Mouse (Mus musculus): ENCODE results near the gene Sdc3.

Sdc3 gene

DNA sequence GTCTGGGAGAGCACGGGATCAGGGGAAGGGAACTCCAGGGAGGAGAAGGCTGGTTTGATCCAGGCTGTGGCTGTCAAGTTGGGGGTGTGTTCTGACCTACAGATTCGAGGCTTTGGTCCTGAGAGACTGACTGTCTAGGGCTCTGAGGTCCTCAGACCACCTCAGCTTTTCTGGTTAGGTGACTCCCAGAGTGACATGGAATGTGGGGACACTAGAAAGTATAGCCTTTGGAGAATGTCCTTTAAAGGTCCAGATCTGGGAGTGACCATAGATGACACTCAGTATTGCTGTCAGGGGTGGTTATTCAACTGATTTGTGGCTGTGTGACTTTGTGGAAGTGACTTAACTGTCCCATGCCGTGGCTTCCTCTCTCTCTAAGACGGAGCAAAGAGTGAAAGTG is 2.4 kb downstream of the Sdc3 start:
- no peak for DNase-seq

DNA sequence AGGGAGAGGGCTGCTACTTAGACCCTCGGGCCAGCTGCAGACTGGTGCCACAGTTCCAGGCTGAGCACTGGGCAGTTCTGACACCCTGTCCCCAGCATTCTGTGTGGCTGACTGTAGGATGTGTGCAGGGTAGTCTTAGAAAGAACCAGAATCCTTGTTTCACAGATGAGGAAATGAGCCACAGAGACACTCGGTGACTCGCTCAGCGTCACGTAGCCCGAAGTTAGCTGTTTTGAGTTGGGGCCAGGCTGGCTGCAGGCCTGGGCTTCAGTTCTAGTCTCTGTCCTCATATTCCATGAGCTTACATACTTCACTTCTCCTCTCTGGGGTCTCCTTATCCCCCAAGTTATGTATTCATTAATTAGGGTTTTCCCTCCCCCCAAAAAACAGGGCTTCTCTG is 3.6 kb downstream of the Sdc3 start:
- no peak for DNase-seq

DNA sequence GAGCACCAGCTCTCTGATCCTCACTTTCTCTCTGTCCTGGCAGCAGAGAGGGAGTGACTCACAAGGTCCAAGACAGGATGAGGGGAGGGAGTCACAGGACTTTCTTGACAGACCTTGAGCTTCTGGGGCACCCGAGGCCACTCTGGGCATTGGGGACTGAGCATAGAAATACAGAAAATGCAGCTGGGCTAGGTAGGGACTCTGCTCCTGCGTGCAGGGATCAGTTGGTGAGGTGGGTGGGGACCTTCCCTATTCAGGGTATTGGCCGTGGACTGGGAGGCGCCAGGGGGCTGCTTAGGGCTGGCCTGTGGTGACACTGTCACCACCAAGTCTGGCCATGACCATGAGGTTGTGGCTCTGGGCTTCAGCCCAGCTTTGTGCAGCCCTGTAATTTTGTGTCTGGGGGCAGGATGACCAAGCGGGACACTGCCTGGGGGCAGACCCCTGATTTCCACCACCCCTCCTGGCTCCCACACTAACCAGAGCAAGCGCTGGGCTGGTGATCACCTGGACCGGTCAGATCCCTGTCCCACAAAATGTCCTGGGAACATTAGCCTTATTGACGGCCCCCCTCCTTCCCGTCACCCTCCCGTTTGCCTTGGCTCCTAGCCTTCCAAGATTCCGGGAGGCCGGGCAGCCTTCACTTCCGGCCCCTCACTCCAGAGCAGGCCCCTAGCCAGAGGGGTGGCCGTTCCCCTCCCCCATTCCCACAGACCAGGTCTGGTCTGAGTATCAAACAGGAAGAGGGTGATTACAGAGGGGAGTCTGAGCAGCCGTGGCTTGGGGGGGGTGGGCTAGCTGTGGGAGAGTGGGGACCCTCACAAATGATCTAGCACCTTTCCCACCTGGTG is 5.1 kb downstream of the Sdc3 start:
- DNase-seq: peak; percentile 62

DNA sequence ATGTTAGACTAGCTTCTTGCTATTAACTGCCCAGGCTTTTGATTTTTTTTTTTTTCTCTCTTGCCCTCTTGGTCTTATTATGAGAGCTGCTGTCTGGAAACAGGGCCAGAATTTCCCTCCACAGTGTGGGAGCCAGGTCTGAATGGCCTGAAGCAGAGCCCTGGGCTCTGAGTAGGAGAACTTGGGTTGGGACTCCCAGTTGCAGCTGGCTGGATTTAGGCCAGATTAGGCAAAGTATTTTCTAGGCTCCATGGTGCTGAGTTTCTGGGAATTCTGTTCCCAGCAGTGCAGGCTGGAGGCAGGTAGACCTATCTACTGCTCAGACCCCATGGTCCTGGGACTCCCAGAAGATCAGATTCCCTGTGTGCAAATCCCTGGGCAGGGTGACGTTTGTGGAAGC is 6.1 kb downstream of the Sdc3 start:
- no peak for DNase-seq

DNA sequence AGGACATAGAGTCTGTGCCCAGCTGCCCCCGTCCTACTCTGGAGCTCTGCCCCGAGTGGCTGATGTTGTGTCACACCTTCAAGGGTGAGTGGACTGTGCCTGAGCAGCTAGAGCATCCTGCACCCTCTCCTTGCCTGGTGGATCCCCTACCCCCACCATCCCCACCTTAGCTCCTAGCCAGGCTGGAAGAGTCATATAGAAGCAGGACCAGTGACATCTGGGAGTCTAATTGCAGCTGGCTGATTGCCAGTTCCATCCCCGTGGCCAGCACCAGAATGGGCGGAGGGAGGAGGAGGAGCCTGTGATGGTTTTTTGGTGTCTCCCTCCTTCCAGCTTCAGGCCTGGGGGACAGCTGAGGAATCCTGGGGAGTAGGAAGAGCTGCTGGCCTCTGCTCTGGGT is 6.8 kb downstream of the Sdc3 start:
- peak; percentile 47 for DNase-seq

GRCm38 (mm10) chr4:130799582-130799981 is 7.2 kb downstream of the Sdc3 start:
- DNase-seq: no peak

DNA sequence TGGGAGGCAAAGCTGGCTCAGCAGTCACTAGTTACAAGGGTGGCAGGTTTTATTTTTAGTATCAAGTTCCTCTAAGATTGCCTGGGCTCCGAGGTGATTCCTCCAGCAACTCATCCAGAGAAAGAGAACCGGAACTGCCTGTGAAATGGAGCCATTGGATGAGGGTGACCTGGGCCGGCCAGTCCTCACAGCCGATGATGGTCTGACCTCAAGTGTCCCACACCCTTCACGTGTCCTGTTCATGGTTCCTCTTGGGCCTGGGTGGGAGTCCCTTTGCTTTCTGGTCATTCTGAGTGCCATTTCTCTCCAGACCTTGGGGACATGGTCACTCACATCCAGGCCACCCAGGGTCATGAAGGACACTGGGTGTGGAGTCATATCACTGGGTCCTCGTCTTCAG is 7.8 kb downstream of the Sdc3 start:
- DNase-seq: peak; percentile 70

- DNase-seq: peak; percentile 45
Observed at GRCm38 (mm10) chr4:130801198-130801597, 8.9 kb downstream of the Sdc3 start.

DNA sequence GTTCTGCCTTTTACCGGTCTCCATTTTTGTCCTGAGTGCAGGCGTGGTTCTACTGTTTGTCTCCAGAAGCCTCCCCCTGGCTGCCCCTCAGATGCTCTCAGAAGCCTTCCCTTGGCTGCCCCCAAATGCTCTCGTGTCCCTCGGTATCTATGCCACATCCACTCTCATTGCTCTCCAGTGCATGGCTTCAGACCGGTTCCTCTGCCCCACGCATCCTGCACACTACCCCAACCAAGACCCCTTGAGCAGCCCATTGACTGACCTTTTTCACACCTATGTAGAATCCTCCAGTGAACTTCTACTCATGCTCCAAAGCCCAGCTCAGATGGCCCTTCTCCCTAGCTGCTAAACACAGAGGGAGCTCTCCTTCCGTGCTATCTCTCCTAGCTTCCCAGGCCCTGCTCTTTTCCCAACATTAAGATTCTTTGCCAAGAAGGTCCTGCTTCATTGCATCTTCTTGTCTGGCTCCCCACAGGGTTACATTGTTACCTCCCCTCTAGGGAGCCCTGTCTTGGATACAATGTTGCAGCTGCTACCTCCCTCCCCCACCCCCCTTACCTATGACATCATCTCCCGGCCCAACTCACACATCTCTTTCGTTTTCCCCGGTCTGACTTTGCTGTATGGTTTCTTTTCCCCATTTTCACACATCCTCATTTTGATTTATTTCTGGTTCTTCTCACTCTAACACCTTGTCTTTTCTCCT is 9.4 kb downstream of the Sdc3 start:
- no peak for DNase-seq

DNA sequence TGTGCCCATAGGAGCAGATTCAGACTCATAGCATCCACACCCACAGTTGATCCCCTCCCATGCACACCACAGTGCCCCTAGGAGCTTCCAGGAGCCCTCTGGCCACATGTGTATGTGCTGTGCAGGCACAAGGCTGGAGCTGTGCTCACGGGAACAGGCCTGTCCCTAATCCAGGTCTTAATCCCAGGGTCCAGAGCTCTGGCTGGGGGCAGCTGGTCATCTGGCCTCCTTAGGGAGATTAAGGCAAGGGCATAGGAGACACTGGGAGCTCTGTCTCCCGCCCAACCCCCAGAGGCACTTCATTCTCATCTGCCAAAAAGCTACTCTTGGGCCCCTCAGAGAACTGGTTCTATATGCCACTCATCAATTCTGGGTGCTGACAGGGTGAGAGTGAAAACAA is 11.3 kb downstream of the Sdc3 start:
- DNase-seq: no peak

GRCm38 (mm10) chr4:130804292-130804691 is 12.0 kb downstream of the Sdc3 start:
- no peak for DNase-seq

- no peak for DNase-seq
Observed at GRCm38 (mm10) chr4:130804771-130805361, 12.5 kb downstream of the Sdc3 start.

GRCm38 (mm10) chr4:130805746-130806145 is 13.4 kb downstream of the Sdc3 start:
- DNase-seq: no peak

- no peak for DNase-seq
Observed at GRCm38 (mm10) chr4:130806746-130807145, 14.4 kb downstream of the Sdc3 start.

- no peak for DNase-seq
Observed at GRCm38 (mm10) chr4:130809784-130810183, 17.4 kb downstream of the Sdc3 start.

GRCm38 (mm10) chr4:130810845-130811244 is 18.5 kb downstream of the Sdc3 start:
- no peak for DNase-seq

GRCm38 (mm10) chr4:130811385-130811784 is 19.0 kb downstream of the Sdc3 start:
- no peak for DNase-seq

GRCm38 (mm10) chr4:130813958-130814357 is 21.6 kb downstream of the Sdc3 start:
- DNase-seq: no peak

DNA sequence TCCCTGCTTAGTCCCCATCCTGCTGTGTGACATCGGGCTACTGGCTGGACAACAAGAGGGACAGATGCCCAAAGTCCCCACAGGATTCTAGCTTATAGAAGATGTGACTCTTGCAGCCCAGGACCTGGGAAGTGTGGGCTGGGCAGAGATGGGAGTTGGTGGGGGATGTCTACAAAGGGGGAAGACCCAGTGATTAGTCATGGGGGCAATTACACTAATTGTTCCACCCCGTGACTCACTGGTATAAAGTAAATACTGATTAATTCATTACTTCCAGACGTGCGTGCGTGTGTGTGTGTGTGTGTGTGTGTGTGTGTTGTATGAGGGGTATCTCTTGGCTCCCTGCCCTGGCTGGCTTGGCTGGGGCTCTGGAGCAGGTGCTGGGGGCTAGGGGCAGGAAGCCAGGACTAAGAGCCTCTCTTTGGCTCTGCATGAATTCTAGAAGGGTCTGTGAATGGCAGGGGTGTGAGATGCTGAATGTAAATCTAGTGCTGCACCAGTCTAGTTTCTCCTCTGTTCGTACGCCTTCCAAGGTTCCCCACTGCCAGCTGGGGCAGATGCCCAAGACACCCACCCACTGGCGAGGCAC is 22.5 kb downstream of the Sdc3 start:
- no peak for DNase-seq

DNA sequence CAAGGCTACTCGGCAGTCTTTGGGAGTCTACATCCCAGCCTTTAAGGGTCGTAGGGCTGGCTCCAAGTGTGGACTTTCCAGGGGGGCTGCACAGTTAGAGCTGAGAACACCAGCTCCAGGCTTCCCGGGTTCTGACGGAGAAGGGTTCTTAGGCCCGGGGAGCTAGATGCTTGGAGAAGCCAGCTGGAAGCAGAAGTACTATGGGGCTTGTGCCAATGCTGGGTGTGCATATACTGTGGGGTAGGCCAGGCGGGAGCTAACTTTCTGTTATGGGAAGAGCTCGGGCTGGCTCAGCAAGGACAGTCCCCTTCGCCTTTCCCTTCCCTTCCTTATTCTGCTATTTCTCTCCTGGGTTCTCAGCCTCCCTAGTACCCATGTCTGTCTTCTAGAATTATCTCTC is 23.5 kb downstream of the Sdc3 start:
- no peak for DNase-seq

DNA sequence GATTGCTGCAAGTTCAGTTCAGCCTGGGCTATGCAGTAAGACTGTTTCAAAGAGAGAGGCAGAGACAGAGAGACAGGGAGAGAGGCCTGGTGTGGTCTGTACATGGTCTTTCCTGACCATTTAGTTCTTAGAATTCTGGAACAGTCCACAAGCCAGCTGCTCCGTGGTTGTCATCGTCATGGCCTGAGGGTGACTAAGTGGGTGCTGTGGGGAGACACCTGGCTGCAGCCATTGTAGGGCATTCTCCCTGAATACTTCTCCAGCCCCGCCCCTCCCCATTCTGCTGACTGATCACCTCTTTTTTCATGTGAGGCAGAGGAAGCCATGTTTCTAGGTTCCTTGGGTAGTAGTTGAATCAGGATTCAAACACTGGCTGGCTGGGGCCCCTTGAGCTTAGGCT is 27.5 kb downstream of the Sdc3 start:
- DNase-seq: no peak

GRCm38 (mm10) chr4:130820594-130821255 is 28.4 kb downstream of the Sdc3 start:
- peak; percentile 54 for DNase-seq
